Mouse (Mus musculus): ENCODE results near the gene Zic1. TPM values are rescaled to one million over a fixed set of nuclear protein-coding genes. Genes with fewer than 3 reads are reported as not detected.

Gene Zic1
- polyA plus RNA-seq, 1 experiment from 2014 or later, result 0.05 TPM

DNA sequence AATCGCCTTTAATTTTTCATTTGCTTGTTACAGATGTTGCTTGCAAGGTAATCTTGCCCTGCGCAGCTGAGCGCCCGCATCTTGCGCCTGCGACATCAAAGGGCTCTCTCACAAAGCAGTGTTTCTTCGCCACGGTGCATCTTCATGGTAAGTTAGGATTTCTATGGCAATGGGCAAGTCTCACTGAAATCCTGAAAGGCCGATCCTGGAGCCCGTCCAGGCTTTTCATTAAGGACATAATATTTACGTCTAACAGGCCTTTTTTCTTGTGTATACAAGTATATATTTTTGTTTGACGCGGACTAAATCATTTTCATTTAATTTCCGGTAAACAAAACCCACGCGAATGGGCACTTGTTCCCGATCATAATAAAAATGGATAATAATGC lies 20.9 kb upstream of the Zic1 start:
- peaks cover 96% of the 10 kb centered on the region for H3K27me3 ChIP-seq (ENCODE audit: control insufficient read depth, insufficient read depth, low read length)
- H3K9me3 ChIP-seq (replicated peaks; ENCODE audit: control insufficient read depth, low read length), result no peaks in the 10 kb centered on the region
- peaks cover 2% of the 10 kb centered on the region; the same call in 1 of the 2 replicates for H3K4me1 ChIP-seq (ENCODE audit: control insufficient read depth, insufficient read depth, low read length)
- no peak overlapping the region for H3K9ac ChIP-seq (ENCODE audit: low read length)
- WGBS, result 3% methylated on average over 17 of the region's 17 CpGs
- ATAC-seq (replicated peaks; ENCODE audit: extremely low read depth, insufficient read depth, low FRiP score), result no peak
- no peaks in the 10 kb centered on the region for H3K36me3 ChIP-seq (ENCODE audit: control insufficient read depth, insufficient read depth)
- H3K27ac ChIP-seq (ENCODE audit: low read length), result no peak overlapping the region
- H3K4me2 ChIP-seq (ENCODE audit: low read depth, low read length), result no peak overlapping the region
- no peak overlapping the region for H3K4me3 ChIP-seq (ENCODE audit: low read length)

DNA sequence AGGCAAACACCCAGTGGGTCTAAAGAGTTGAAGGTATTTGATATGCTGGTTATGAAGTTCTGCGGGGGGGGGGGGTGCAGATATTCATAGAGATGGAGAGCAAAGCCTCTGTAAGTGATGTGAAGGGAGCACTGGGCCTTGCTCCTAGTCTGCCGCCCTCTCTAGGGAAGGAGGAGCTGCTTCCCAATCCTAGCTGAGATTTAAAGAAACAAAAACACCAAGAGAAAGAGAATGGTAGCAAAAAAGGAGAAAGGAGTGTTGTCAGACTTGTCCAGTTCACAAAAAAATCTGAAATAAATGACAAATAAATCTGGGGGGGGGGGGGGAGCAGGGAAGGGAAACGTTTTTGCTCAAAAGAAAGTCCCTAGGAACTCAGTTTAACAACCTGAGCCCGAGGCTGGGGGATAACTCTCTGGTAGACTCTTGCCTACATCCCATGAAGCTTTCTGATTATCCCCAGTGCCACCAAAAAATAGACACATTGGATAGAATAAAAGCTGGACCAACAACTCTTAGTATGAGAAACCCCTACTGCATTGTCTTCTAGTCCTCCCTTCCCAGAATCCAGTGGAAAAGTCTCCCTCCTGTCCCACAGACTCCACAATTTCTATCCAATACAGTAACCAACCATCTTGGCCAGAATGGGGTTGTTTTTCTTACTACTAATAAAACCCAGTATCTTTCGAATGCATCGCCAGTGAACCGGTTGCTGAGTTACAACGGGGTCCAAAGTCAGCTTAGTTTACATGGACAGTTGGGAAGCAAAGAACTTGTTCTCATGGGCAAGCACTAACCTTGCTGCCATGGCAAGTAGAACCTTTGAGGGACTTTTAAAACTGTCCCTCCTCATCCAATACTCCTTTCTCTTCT lies 20.2 kb upstream of the Zic1 start:
- no peak for ATAC-seq (replicated peaks; ENCODE audit: extremely low read depth, insufficient read depth, low FRiP score)
- WGBS, result 4% methylated on average over 8 of the region's 8 CpGs
- H3K4me3 ChIP-seq (ENCODE audit: low read length), result no peak overlapping the region
- peaks cover 7% of the 10 kb centered on the region; the same call in 1 of the 2 replicates for H3K4me1 ChIP-seq (ENCODE audit: control insufficient read depth, insufficient read depth, low read length)
- H3K36me3 ChIP-seq (ENCODE audit: control insufficient read depth, insufficient read depth), result no peaks in the 10 kb centered on the region
- no peak overlapping the region for H3K9ac ChIP-seq (ENCODE audit: low read length)
- peaks cover 95% of the 10 kb centered on the region for H3K27me3 ChIP-seq (ENCODE audit: control insufficient read depth, insufficient read depth, low read length)
- H3K27ac ChIP-seq (ENCODE audit: low read length), result no peak overlapping the region
- no peaks in the 10 kb centered on the region for H3K9me3 ChIP-seq (replicated peaks; ENCODE audit: control insufficient read depth, low read length)
- no peak overlapping the region for H3K4me2 ChIP-seq (ENCODE audit: low read depth, low read length)

DNA sequence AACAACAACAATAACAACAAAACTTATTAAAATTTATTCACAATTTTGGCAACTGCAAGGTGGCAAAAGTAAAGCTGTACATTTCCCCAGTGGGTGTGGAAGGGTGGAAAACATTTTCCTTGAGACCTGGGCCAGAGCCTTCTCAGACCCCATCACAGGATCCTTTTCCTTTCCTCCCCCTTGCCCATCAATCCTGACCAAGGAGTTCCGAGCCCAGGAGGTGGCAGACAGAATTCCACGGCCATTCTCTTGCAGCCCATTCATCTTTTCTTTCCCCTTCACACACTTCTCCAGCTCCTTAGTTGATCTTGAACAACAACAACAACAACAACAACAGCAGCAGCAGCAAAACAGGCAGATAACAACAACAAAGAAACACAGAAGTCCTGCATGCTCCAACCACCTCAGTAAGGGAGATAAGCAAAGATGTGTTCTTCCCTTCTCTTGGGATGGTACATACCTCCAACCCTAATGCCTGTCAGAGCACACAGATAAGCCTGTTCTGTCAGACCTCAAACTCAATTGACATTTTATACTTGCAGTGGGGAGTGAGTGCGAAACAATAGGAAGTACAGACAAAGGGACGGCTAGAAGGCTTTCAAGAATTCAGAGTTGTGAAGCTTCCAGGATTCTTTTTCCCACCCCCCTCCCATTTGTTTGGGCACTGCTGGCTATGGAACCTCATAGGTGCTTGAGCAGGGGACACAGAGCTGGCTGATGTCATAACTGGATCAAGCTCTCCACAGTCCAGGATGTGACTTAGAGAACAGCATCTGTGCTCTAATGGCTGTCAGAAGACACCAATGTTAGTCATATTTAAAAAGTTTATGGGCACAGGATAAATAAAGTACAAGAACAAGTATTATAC lies 19.3 kb upstream of the Zic1 start:
- no peak overlapping the region for H3K4me2 ChIP-seq (ENCODE audit: low read depth, low read length)
- H3K4me1 ChIP-seq (ENCODE audit: control insufficient read depth, insufficient read depth, low read length), result peaks cover 7% of the 10 kb centered on the region; the same call in 1 of the 2 replicates
- no peaks in the 10 kb centered on the region for H3K9me3 ChIP-seq (replicated peaks; ENCODE audit: control insufficient read depth, low read length)
- no peak overlapping the region for H3K9ac ChIP-seq (ENCODE audit: low read length)
- 8% methylated on average over 4 of the region's 4 CpGs for WGBS
- no peak overlapping the region for H3K27ac ChIP-seq (ENCODE audit: low read length)
- ATAC-seq (replicated peaks; ENCODE audit: extremely low read depth, insufficient read depth, low FRiP score), result no peak
- no peaks in the 10 kb centered on the region for H3K36me3 ChIP-seq (ENCODE audit: control insufficient read depth, insufficient read depth)
- no peak overlapping the region for H3K4me3 ChIP-seq (ENCODE audit: low read length)
- peaks cover 93% of the 10 kb centered on the region for H3K27me3 ChIP-seq (ENCODE audit: control insufficient read depth, insufficient read depth, low read length)

DNA sequence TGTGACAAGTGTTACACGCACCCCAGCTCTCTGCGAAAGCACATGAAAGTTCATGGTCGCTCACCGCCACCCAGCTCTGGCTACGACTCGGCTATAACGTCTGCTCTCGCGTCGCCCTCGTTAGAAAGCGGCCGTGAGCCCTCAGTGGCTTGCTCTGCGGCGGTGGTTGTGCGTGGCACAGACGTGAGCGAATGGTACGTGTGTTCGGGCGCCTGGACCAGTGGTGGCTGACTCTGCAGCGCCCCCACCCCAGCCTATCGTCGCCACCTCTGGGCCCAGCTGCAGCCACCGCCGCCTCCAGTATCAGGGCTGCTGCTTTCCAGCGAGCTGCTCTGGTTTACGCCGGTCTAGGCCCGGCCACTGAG lies 18.5 kb upstream of the Zic1 start:
- no peak overlapping the region for H3K4me2 ChIP-seq (ENCODE audit: low read depth, low read length)
- no peaks in the 10 kb centered on the region for H3K9me3 ChIP-seq (replicated peaks; ENCODE audit: control insufficient read depth, low read length)
- no peak for ATAC-seq (replicated peaks; ENCODE audit: extremely low read depth, insufficient read depth, low FRiP score)
- H3K27ac ChIP-seq (ENCODE audit: low read length), result no peak overlapping the region
- H3K4me3 ChIP-seq (ENCODE audit: low read length), result no peak overlapping the region
- H3K9ac ChIP-seq (ENCODE audit: low read length), result no peak overlapping the region
- no peaks in the 10 kb centered on the region for H3K36me3 ChIP-seq (ENCODE audit: control insufficient read depth, insufficient read depth)
- 3% methylated on average over 30 of the region's 30 CpGs for WGBS
- H3K4me1 ChIP-seq (ENCODE audit: control insufficient read depth, insufficient read depth, low read length), result peaks cover 7% of the 10 kb centered on the region; the same call in 1 of the 2 replicates
- H3K27me3 ChIP-seq (ENCODE audit: control insufficient read depth, insufficient read depth, low read length), result peaks cover 93% of the 10 kb centered on the region

DNA sequence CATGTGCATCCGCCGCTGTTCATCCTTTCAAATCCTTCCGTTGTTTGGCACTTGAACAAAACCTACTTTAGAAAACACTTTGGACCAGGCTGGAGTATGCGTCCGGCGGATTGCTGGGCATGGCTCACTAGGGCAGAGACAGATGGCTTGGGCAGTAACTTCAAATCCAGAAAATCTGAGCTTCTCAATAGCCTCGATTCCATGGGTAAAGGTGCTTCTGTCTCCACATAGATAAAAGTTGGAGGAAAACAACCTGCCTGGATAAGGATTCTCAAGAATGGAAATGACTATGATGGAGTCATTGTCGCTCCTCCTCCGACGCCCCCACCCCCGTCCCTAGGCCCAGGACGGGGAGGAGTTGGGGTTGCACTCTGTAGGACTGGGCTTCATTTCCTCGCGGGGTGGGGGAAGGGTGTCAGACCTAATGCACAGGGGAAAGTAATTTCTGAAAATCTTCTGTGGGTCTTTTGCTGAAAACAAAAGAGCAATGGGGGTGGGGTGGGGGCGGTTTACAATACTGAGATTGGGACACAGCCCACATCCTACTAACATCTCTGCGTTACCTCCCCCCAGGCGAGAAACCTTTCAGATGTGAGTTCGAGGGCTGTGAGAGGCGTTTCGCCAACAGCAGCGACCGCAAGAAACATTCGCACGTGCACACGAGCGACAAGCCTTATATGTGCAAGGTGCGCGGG lies 18.0 kb upstream of the Zic1 start:
- no peaks in the 10 kb centered on the region for H3K36me3 ChIP-seq (ENCODE audit: control insufficient read depth, insufficient read depth)
- no peak overlapping the region for H3K4me3 ChIP-seq (ENCODE audit: low read length)
- peaks cover 96% of the 10 kb centered on the region for H3K27me3 ChIP-seq (ENCODE audit: control insufficient read depth, insufficient read depth, low read length)
- WGBS, result 3% methylated on average over 28 of the region's 28 CpGs
- no peak overlapping the region for H3K4me2 ChIP-seq (ENCODE audit: low read depth, low read length)
- no peak for ATAC-seq (replicated peaks; ENCODE audit: extremely low read depth, insufficient read depth, low FRiP score)
- no peak overlapping the region for H3K27ac ChIP-seq (ENCODE audit: low read length)
- no peak overlapping the region for H3K9ac ChIP-seq (ENCODE audit: low read length)
- no peaks in the 10 kb centered on the region for H3K9me3 ChIP-seq (replicated peaks; ENCODE audit: control insufficient read depth, low read length)
- peaks cover 7% of the 10 kb centered on the region; the same call in 1 of the 2 replicates for H3K4me1 ChIP-seq (ENCODE audit: control insufficient read depth, insufficient read depth, low read length)

DNA sequence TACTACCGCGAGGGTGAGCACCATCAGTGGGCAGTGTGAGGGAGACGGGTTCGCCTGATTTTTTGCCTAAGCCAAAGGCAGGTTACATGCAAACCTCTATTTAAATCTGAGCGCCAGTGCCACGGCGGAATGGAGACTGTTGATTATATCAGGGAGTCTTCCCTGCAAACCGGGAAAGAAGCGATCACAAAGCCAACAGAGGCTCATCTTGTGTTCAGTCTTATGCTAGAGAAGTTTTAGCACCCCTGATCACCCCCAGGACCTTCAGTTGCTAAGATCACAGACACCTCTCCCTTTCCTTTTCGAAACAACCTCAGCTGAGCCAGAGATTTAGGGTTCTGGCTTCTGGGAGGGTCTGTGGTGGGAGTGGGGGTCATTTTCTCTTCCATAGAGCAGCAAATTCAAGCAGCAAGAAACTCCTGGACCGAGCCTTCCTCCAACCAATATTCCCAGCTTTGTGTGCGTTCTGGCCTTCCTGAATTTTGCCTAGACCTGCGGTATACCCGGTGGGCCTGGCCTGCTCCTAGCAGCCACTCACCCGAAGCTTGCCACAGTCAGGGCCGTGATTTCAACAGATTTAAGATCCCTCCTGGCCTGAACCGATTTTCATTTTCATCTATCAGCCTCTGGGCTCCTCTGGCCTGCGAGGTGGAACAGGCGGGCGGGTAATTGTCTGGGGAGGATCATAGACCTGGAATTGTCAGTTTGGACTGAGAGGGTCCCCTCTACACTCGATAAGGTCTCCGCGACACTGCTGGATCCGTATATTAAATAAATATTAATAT lies 17.1 kb upstream of the Zic1 start:
- ATAC-seq (replicated peaks; ENCODE audit: extremely low read depth, insufficient read depth, low FRiP score), result no peak
- 6% methylated on average over 24 of the region's 24 CpGs for WGBS

DNA sequence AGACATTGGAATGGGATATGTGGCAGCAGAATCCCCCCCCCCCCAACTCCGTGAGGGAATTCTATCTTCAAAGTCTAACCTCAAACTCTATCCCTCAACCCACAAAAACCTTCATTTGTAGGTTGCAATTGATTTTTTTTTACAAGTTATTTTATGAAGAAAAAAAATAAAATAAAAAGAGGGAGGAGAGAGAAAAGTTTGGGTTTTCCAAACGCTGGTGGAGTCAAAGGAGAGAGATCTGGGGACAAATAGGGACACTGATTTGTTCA lies 16.4 kb upstream of the Zic1 start:
- ATAC-seq (replicated peaks; ENCODE audit: extremely low read depth, insufficient read depth, low FRiP score), result no peak
- Histone ChIP-seq H3K27me3 (ENCODE audit: control insufficient read depth, insufficient read depth, low read length) (peaks cover 94% of the 10 kb centered on the region), H3K27ac (ENCODE audit: low read length) (no peak overlapping the region), H3K9ac (ENCODE audit: low read length) (no peak overlapping the region), H3K36me3 (ENCODE audit: control insufficient read depth, insufficient read depth) (no peaks in the 10 kb centered on the region), H3K4me3 (ENCODE audit: low read length) (peak overlapping the region; percentile 66; the same call in 1 of the 2 replicates), H3K4me2 (ENCODE audit: low read depth, low read length) (peak overlapping the region; percentile 95; the same call in 1 of the 2 replicates), H3K4me1 (ENCODE audit: control insufficient read depth, insufficient read depth, low read length) (peaks cover 7% of the 10 kb centered on the region; the same call in 1 of the 2 replicates), H3K9me3 (replicated peaks; ENCODE audit: control insufficient read depth, low read length) (no peaks in the 10 kb centered on the region)
- 7% methylated on average over 2 of the region's 2 CpGs for WGBS

More for the DNA sequence above, 17.1 kb upstream of the Zic1 start:
- H3K9ac ChIP-seq (ENCODE audit: low read length), result no peak overlapping the region
- no peaks in the 10 kb centered on the region for H3K9me3 ChIP-seq (replicated peaks; ENCODE audit: control insufficient read depth, low read length)
- H3K4me1 ChIP-seq (ENCODE audit: control insufficient read depth, insufficient read depth, low read length), result peaks cover 7% of the 10 kb centered on the region; the same call in 1 of the 2 replicates
- no peaks in the 10 kb centered on the region for H3K36me3 ChIP-seq (ENCODE audit: control insufficient read depth, insufficient read depth)
- H3K4me2 ChIP-seq (ENCODE audit: low read depth, low read length), result no peak overlapping the region
- H3K27ac ChIP-seq (ENCODE audit: low read length), result no peak overlapping the region
- no peak overlapping the region for H3K4me3 ChIP-seq (ENCODE audit: low read length)
- H3K27me3 ChIP-seq (ENCODE audit: control insufficient read depth, insufficient read depth, low read length), result peaks cover 94% of the 10 kb centered on the region

DNA sequence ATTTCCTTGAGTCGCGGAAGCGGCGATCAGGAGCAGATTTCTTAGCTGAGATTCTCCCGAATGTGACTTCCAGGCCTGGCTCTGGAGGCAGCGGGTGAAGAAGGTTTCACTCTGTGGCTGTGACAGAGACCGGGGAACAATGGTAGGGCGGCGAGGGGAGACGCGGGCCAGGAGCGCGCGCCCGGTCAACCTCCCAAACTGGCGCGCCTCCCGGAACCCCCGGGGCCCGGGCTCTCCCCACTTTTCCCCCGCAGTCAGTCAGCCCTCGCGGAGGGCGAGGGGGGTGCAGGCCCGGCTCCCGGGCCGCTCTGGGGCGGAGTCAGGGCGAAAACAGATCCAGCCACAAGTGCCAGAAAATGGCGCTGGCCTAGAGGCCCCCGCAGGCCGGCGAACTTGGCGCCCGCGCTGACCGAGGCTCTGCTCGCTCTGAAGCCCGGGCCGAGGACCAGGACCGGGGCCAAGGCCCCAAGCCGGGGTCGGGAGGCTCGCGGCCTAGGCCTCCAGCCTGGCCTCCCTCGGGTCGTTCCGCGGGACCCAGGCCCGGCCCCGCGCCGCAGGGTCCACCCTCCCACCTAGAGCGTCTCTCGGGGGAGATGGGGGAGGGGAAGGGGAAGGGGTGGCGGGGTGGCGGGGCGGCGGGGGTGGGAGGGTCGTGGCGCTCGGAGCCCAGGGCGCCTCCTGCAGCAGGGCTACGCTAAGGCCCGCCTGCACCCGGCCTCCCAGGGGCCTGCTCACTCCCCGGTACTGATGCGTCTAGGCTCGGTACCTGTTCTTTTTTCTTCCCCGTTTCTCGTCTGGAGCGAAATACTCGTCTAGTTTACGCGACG lies 15.9 kb upstream of the Zic1 start:
- no peak overlapping the region for H3K27ac ChIP-seq (ENCODE audit: low read length)
- peak overlapping the region; percentile 66 for H3K4me3 ChIP-seq (ENCODE audit: low read length)
- peaks cover 94% of the 10 kb centered on the region for H3K27me3 ChIP-seq (ENCODE audit: control insufficient read depth, insufficient read depth, low read length)
- H3K9me3 ChIP-seq (replicated peaks; ENCODE audit: control insufficient read depth, low read length), result no peaks in the 10 kb centered on the region
- peak overlapping the region; percentile 95 for H3K4me2 ChIP-seq (ENCODE audit: low read depth, low read length)
- no peaks in the 10 kb centered on the region for H3K36me3 ChIP-seq (ENCODE audit: control insufficient read depth, insufficient read depth)
- peaks cover 7% of the 10 kb centered on the region; the same call in 1 of the 2 replicates for H3K4me1 ChIP-seq (ENCODE audit: control insufficient read depth, insufficient read depth, low read length)
- peak overlapping the region; percentile 64 for H3K9ac ChIP-seq (ENCODE audit: low read length)
- under 1% methylated on average over 67 of the region's 76 CpGs for WGBS
- ATAC-seq (replicated peaks; ENCODE audit: extremely low read depth, insufficient read depth, low FRiP score), result peak; percentile 32; the same call in 1 of the 2 replicates
